Mouse (Mus musculus): ENCODE data around the gene Fgf8. TPM values are rescaled to one million over a fixed set of nuclear protein-coding genes. Genes with fewer than 3 reads are reported as not detected.

Fgf8 gene
- polyA plus RNA-seq, 1 experiment, result 22.6 TPM

DNA sequence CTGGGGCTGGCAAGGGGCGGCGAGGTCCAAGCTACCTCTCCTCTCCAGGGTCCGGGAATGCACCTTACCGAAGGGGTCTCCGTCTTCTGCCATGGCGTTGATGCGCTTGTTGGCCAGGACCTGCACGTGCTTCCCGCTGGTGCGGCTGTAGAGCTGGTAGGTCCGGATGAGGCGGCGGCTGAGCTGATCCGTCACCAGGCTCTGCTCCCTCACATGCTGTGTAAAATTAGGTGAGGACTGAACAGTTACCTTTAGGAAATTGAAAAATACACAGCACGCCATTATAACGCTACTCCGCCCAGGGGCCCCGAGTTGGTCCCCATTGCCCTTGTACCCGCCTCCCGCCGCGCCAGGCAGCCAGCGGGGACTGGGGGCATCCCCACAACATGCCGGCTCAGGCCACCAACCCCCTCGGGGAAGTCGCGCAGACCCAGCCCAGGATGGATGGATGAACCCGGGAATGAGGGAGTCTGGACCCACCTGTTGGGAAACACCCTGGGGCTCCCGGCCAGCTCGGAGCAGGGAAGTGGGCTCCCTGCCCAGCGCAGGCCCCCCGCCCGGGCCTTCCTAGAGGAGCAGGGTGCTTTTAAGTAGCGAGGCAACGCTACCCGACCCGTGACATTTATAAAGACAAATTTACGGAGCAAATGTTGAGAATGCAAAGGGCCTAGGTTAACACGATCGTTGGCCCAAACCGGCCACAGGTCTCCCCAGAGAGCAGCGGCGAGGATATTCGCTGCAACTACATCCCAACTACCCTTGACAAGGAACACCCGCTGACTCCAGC is 1.1 kb downstream of the Fgf8 start:
- TF ChIP-seq EP300 (IDR thresholded peaks at IDR 0.05; ENCODE audit: insufficient read depth, low read depth, low read length), result no peak
- TF ChIP-seq CTCF (IDR thresholded peaks at IDR 0.05; ENCODE audit: low read depth, low read length), result no peak
- TF ChIP-seq POLR2A (IDR thresholded peaks at IDR 0.05; ENCODE audit: insufficient read depth, low read length), result no peak
- Histone ChIP-seq H3K9me3 (replicated peaks; ENCODE audit: control insufficient read depth, insufficient read depth, low read length, poor library complexity, severe bottlenecking) (no peaks in the 10 kb centered on the region), H3K4me1 (ENCODE audit: control insufficient read depth, insufficient read depth, low read length) (no peaks in the 10 kb centered on the region), H3K9ac (ENCODE audit: low read depth, poor library complexity, severe bottlenecking) (no peak overlapping the region), H3K36me3 (ENCODE audit: control insufficient read depth, insufficient read depth, low read length, poor library complexity, severe bottlenecking) (no peaks in the 10 kb centered on the region), H3K27me3 (ENCODE audit: control insufficient read depth, insufficient read depth, low read length, poor library complexity, severe bottlenecking) (peaks cover 37% of the 10 kb centered on the region), H3K4me3 (ENCODE audit: low read depth, low read length) (peak overlapping the region; percentile 54), H3K27ac (ENCODE audit: insufficient read depth, low read length) (no peak overlapping the region)

DNA sequence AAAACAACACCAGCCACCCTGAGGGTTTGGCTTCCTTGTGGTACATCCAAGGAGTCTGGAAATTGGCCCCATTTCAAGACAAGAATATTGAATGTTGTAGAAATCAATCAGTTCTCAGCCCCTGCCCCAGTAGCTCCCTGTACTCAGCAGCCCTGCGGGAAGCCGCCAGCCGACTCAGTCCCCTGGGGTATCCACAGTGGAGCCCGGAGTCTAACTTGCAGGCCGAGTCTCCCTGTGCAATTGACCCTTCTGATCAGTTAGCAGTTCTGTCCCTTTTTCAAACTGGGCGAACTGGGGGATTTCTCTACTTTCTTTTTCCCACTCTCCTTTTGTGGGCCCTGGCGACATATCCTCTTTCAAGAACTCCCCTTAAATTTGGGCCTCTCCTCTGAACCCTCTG is 1.9 kb downstream of the Fgf8 start:
- Histone ChIP-seq H3K4me1 (ENCODE audit: control insufficient read depth, insufficient read depth, low read length) (no peaks in the 10 kb centered on the region), H3K9ac (ENCODE audit: low read depth, poor library complexity, severe bottlenecking) (no peak overlapping the region), H3K36me3 (ENCODE audit: control insufficient read depth, insufficient read depth, low read length, poor library complexity, severe bottlenecking) (no peaks in the 10 kb centered on the region), H3K27ac (ENCODE audit: insufficient read depth, low read length) (no peak overlapping the region), H3K4me3 (ENCODE audit: low read depth, low read length) (no peak overlapping the region), H3K9me3 (replicated peaks; ENCODE audit: control insufficient read depth, insufficient read depth, low read length, poor library complexity, severe bottlenecking) (no peaks in the 10 kb centered on the region), H3K27me3 (ENCODE audit: control insufficient read depth, insufficient read depth, low read length, poor library complexity, severe bottlenecking) (peaks cover 37% of the 10 kb centered on the region)
- TF ChIP-seq CTCF (IDR thresholded peaks at IDR 0.05; ENCODE audit: low read depth, low read length), result no peak
- TF ChIP-seq POLR2A (IDR thresholded peaks at IDR 0.05; ENCODE audit: insufficient read depth, low read length), result no peak
- no peak for TF ChIP-seq EP300 (IDR thresholded peaks at IDR 0.05; ENCODE audit: insufficient read depth, low read depth, low read length)

DNA sequence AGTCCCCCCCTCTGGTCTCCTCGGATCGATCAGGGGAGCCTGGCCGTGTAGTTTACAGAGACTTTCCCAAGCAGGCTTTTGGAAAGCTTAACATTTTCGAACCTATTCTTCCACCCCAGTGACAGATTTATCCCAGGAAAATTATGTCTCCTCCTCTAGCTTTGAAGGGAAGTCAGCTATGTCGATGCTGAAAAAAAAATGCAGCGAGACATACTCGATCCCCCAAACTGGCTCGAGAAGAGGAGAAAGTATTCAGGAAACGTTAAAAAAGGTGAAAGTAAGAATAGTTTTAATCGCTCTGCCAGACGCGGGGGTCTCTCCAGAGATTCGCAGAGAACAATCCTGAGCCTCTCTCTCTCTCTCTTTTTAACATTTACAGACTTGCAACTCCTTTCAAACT is 2.5 kb downstream of the Fgf8 start:
- peaks cover 37% of the 10 kb centered on the region for H3K27me3 ChIP-seq (ENCODE audit: control insufficient read depth, insufficient read depth, low read length, poor library complexity, severe bottlenecking)
- no peak overlapping the region for H3K4me3 ChIP-seq (ENCODE audit: low read depth, low read length)
- no peak overlapping the region for H3K27ac ChIP-seq (ENCODE audit: insufficient read depth, low read length)
- TF ChIP-seq POLR2A (IDR thresholded peaks at IDR 0.05; ENCODE audit: insufficient read depth, low read length) (no peak), CTCF (IDR thresholded peaks at IDR 0.05; ENCODE audit: low read depth, low read length) (no peak), EP300 (IDR thresholded peaks at IDR 0.05; ENCODE audit: insufficient read depth, low read depth, low read length) (no peak)
- H3K36me3 ChIP-seq (ENCODE audit: control insufficient read depth, insufficient read depth, low read length, poor library complexity, severe bottlenecking), result no peaks in the 10 kb centered on the region
- no peaks in the 10 kb centered on the region for H3K9me3 ChIP-seq (replicated peaks; ENCODE audit: control insufficient read depth, insufficient read depth, low read length, poor library complexity, severe bottlenecking)
- H3K4me1 ChIP-seq (ENCODE audit: control insufficient read depth, insufficient read depth, low read length), result no peaks in the 10 kb centered on the region
- no peak overlapping the region for H3K9ac ChIP-seq (ENCODE audit: low read depth, poor library complexity, severe bottlenecking)

DNA sequence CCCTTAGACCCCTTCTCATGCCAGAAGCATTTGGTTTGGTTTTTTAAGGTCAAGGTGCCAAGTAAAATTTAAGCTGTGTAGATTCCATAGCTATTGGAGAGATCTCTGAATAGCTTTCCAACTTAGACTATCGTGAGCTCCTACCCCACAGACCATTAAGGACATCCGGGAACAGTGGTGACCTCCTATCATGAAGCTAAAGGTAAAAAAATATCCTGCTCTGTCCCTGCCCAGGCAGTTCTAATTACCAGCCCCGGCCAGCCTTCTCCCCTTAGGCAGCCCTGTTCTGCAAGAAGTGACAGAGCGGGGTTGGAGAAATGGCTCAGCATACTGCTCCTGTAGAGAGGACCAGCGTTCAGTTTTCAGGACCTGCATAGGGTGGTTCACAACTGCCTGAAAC is 4.2 kb downstream of the Fgf8 start:
- Histone ChIP-seq H3K4me1 (ENCODE audit: control insufficient read depth, insufficient read depth, low read length) (no peaks in the 10 kb centered on the region), H3K27me3 (ENCODE audit: control insufficient read depth, insufficient read depth, low read length, poor library complexity, severe bottlenecking) (peaks cover 32% of the 10 kb centered on the region), H3K4me3 (ENCODE audit: low read depth, low read length) (no peak overlapping the region), H3K36me3 (ENCODE audit: control insufficient read depth, insufficient read depth, low read length, poor library complexity, severe bottlenecking) (no peaks in the 10 kb centered on the region), H3K27ac (ENCODE audit: insufficient read depth, low read length) (no peak overlapping the region), H3K9me3 (replicated peaks; ENCODE audit: control insufficient read depth, insufficient read depth, low read length, poor library complexity, severe bottlenecking) (no peaks in the 10 kb centered on the region), H3K9ac (ENCODE audit: low read depth, poor library complexity, severe bottlenecking) (no peak overlapping the region)
- TF ChIP-seq POLR2A (IDR thresholded peaks at IDR 0.05; ENCODE audit: insufficient read depth, low read length), result no peak

DNA sequence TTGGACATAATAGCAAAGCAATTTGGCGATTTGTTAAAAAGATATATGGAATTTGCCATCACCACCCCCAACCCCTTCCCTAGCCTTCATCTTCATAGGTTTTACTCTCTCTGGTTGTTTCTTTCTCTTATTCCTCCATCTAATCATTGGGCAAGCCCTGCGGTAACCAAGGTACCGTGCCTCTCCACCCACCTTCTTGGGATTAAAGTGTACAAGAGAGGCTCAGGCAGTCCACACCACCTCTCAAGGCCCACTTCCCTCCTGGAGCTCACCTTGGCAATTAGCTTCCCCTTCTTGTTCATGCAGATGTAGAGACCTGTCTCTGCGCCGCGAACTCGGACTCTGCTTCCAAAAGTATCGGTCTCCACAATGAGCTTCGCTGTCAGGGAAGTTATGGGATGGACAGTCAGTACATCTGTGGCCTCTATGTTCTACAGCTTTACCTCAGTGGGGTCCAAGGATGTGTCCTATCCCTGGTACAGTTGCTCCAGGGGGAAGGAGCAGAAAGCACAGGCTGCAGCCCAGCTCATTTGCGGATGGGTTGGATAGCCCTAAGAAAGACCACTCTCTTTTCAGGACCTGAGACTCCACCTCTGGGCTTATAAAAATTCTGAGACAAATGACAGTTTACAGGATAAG is 4.8 kb downstream of the Fgf8 start:
- Histone ChIP-seq H3K27me3 (ENCODE audit: control insufficient read depth, insufficient read depth, low read length, poor library complexity, severe bottlenecking) (peaks cover 32% of the 10 kb centered on the region), H3K9ac (ENCODE audit: low read depth, poor library complexity, severe bottlenecking) (no peak overlapping the region), H3K27ac (ENCODE audit: insufficient read depth, low read length) (no peak overlapping the region), H3K36me3 (ENCODE audit: control insufficient read depth, insufficient read depth, low read length, poor library complexity, severe bottlenecking) (no peaks in the 10 kb centered on the region), H3K9me3 (replicated peaks; ENCODE audit: control insufficient read depth, insufficient read depth, low read length, poor library complexity, severe bottlenecking) (no peaks in the 10 kb centered on the region), H3K4me3 (ENCODE audit: low read depth, low read length) (no peak overlapping the region), H3K4me1 (ENCODE audit: control insufficient read depth, insufficient read depth, low read length) (no peaks in the 10 kb centered on the region)
- TF ChIP-seq POLR2A (IDR thresholded peaks at IDR 0.05; ENCODE audit: insufficient read depth, low read length) (no peak), CTCF (IDR thresholded peaks at IDR 0.05; ENCODE audit: low read depth, low read length) (no peak), EP300 (IDR thresholded peaks at IDR 0.05; ENCODE audit: insufficient read depth, low read depth, low read length) (no peak)

DNA sequence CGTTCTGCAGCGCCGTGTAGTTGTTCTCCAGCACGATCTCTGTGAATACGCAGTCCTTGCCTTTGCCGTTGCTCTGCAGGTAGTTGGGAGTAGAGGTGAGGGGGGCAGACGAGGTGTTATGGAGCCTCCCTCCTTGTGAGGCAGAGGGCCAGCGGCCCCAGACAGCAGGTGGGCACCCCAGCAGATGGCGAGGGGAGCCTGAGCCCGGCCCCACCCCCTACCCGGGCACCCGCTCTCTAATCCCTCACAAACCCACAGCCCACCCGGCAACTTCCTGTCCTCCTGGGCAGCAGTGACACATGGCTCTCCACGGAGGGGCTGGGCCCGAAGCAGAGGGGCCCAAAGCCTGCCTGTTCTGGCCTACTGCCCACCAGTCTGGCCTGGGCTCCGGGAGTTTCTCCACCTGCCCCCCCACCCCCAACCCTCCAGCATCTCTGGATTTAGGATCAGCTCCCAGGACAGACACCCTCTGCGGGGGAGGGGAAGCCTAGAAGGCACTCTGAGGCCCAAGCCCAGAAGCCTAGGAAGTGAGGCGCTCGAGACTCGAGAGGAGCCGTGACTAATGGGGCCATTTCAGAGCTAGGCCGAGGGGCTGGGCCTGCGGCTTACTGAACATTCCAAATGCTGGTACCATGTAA is 5.4 kb downstream of the Fgf8 start:
- H3K4me1 ChIP-seq (ENCODE audit: control insufficient read depth, insufficient read depth, low read length), result no peaks in the 10 kb centered on the region

More for the DNA sequence above, 5.4 kb downstream of the Fgf8 start:
- Histone ChIP-seq H3K9me3 (replicated peaks; ENCODE audit: control insufficient read depth, insufficient read depth, low read length, poor library complexity, severe bottlenecking) (no peaks in the 10 kb centered on the region), H3K9ac (ENCODE audit: low read depth, poor library complexity, severe bottlenecking) (peak overlapping the region; percentile 49), H3K27me3 (ENCODE audit: control insufficient read depth, insufficient read depth, low read length, poor library complexity, severe bottlenecking) (peaks cover 27% of the 10 kb centered on the region), H3K4me3 (ENCODE audit: low read depth, low read length) (peak overlapping the region; percentile 53), H3K36me3 (ENCODE audit: control insufficient read depth, insufficient read depth, low read length, poor library complexity, severe bottlenecking) (no peaks in the 10 kb centered on the region), H3K27ac (ENCODE audit: insufficient read depth, low read length) (no peak overlapping the region)
- no peak for TF ChIP-seq EP300 (IDR thresholded peaks at IDR 0.05; ENCODE audit: insufficient read depth, low read depth, low read length)

All from ES-Bruce4 (cell line).